Mouse (Mus musculus) forebrain, embryonic 14.5 days (tissue): ENCODE results near the gene Tmem189. TPM values are rescaled to one million over a fixed set of nuclear protein-coding genes. Genes with fewer than 3 reads are reported as not detected.

Experiments
- ATAC-seq: fragments of 200-750 bp; cut with Nextera tagmentation; 2 replicates; pipeline ENCODE4 v1.8.0; 2017; ENCODE audit warnings: mild to moderate bottlenecking, moderate library complexity
- DNase-seq: peaks from one replicate; pipeline ENCODE4 v3.0.0-alpha.2; 2015; ENCODE audit warnings: low spot score
- H3K27ac ChIP-seq: fragments of 300-500 bp; sonication (generic); 2 replicates; pipeline ENCODE4 v1.5.1; 2014; ENCODE audit warnings: low read depth, mild to moderate bottlenecking, control low read depth, low read length, moderate library complexity
- H3K27me3 ChIP-seq: fragments of 300-500 bp; sonication (generic); replicated peaks from 2 replicates; pipeline ENCODE4 v1.6.1; 2014; ENCODE audit warnings: low read length, control low read depth, mixed read lengths; ENCODE audit not compliant: control insufficient read depth, insufficient read depth
- H3K36me3 ChIP-seq: fragments of 300-500 bp; sonication (generic); 2 replicates; pipeline ENCODE4 v1.6.1; 2014; ENCODE audit warnings: low read length, control low read depth; ENCODE audit not compliant: control insufficient read depth, insufficient read depth
- H3K4me1 ChIP-seq: fragments of 300-500 bp; sonication (generic); 2 replicates; pipeline ENCODE4 v1.6.1; 2014; ENCODE audit warnings: antibody characterized with exemption, low read length, control low read depth; ENCODE audit not compliant: control insufficient read depth, insufficient read depth
- H3K4me2 ChIP-seq: fragments of 300-500 bp; sonication (generic); 2 replicates; pipeline ENCODE4 v1.6.1; 2014; ENCODE audit warnings: mild to moderate bottlenecking, control low read depth, low read length
- H3K4me3 ChIP-seq: fragments of 300-500 bp; sonication (generic); 2 replicates; pipeline ENCODE4 v1.5.1; 2014; ENCODE audit warnings: low read depth, low read length, control low read depth
- H3K9ac ChIP-seq: fragments of 300-500 bp; sonication (generic); 2 replicates; pipeline ENCODE4 v1.6.1; 2014; ENCODE audit warnings: mild to moderate bottlenecking, low read length, control low read depth, moderate library complexity
- H3K9me3 ChIP-seq: fragments of 300-500 bp; sonication (generic); replicated peaks from 2 replicates; pipeline ENCODE4 v1.6.1; 2016; ENCODE audit warnings: low read length, control low read depth, mixed read lengths; ENCODE audit not compliant: control insufficient read depth
- WGBS: fragments of 180-500 bp; shearing (Covaris S2); extraction: QIAGEN DNeasy Blood & Tissue Kit; methylation state at CpG from one replicate; pipeline ENCODE4 v1.1.7; 2014; 5-methylcytosine and 5-hydroxymethylcytosine counted together
- polyA plus RNA-seq: library from polyadenylated mRNA; unstranded; fragments of >200 nt; fragmentation: Nextera tagmentation; extraction: Ambion mirVana; gene quantifications from 2 replicates; pipeline ENCODE4 v1.2.1, GENCODE M21; 2014

Gene Tmem189
- polyA plus RNA-seq, 1 experiment from 2014 or later: 21.3 TPM

- Histone ChIP-seq H3K4me2 (peak overlapping the region; percentile 53), H3K4me1 (peaks cover 13% of the 10 kb centered on the region), H3K27ac (no peak overlapping the region), H3K9ac (no peak overlapping the region), H3K9me3 (no peaks in the 10 kb centered on the region), H3K27me3 (no peaks in the 10 kb centered on the region), H3K36me3 (no peaks in the 10 kb centered on the region), H3K4me3 (peak overlapping the region; percentile 14; the same call in 1 of the 2 replicates)
- ATAC-seq: no peak
- WGBS: 84% methylated on average over 7 of the region's 7 CpGs
- no peak for DNase-seq
These were observed 54.6 kb downstream of the Tmem189 start for GRCm38 (mm10) chr2:167634865-167635512.

- H3K4me3 ChIP-seq: peak overlapping the region; percentile 14
- H3K9ac ChIP-seq: peak overlapping the region; percentile 53; the same call in 1 of the 2 replicates
- peak overlapping the region; percentile 53 for H3K4me2 ChIP-seq
- ATAC-seq: peak; percentile 83
- no peaks in the 10 kb centered on the region for H3K36me3 ChIP-seq
- peaks cover 18% of the 10 kb centered on the region for H3K4me1 ChIP-seq
- WGBS: under 1% methylated on average over 15 of the region's 15 CpGs
- H3K27me3 ChIP-seq: no peaks in the 10 kb centered on the region
- peak overlapping the region; percentile 54; the same call in 1 of the 2 replicates for H3K27ac ChIP-seq
- H3K9me3 ChIP-seq: no peaks in the 10 kb centered on the region
- DNase-seq: peak; percentile 100
These were observed 55.3 kb downstream of the Tmem189 start for GRCm38 (mm10) chr2:167634338-167634770.

- no peaks in the 10 kb centered on the region for H3K9me3 ChIP-seq
- no peaks in the 10 kb centered on the region for H3K36me3 ChIP-seq
- no peak for DNase-seq
- no peaks in the 10 kb centered on the region for H3K27me3 ChIP-seq
- H3K4me1 ChIP-seq: peaks cover 23% of the 10 kb centered on the region
- no peak for ATAC-seq
- no peak overlapping the region for H3K9ac ChIP-seq
- no peak overlapping the region for H3K4me3 ChIP-seq
- 0 out of 2 replicates have a peak overlapping the region, but pooled peaks have one; percentile 54 for H3K27ac ChIP-seq
- no peak overlapping the region for H3K4me2 ChIP-seq
- WGBS: 92% methylated on average over 6 of the region's 6 CpGs
These were observed 56.1 kb downstream of the Tmem189 start for GRCm38 (mm10) chr2:167633537-167633872.

GRCm38 (mm10) chr2:167632731-167633536, 56.7 kb downstream of the Tmem189 start:
- Histone ChIP-seq H3K9me3 (no peaks in the 10 kb centered on the region), H3K27ac (peak overlapping the region; percentile 84; the same call in 1 of the 2 replicates), H3K4me2 (peak overlapping the region; percentile 53), H3K9ac (peak overlapping the region; percentile 90; the same call in 1 of the 2 replicates), H3K27me3 (no peaks in the 10 kb centered on the region), H3K36me3 (no peaks in the 10 kb centered on the region), H3K4me3 (no peak overlapping the region), H3K4me1 (peaks cover 23% of the 10 kb centered on the region)
- WGBS: 79% methylated on average over 12 of the region's 12 CpGs
- ATAC-seq: no peak
- no peak for DNase-seq

GRCm38 (mm10) chr2:167631591-167632448, 57.8 kb downstream of the Tmem189 start, which contains the start of gene Ube2v1:
Gene Ube2v1, minus strand, starts transcription at chr2:167632095.
- Histone ChIP-seq H3K4me1 (peaks cover 23% of the 10 kb centered on the region), H3K9ac (peak within 1 kb of the TSS; percentile 90), H3K9me3 (no peaks in the 10 kb centered on the region), H3K4me3 (peak within 1 kb of the TSS; percentile 97), H3K27me3 (no peaks in the 10 kb centered on the region), H3K4me2 (peak within 1 kb of the TSS; percentile 90), H3K27ac (peak within 1 kb of the TSS; percentile 84), H3K36me3 (0 out of 2 replicates have a peak, but pooled peaks cover 3% of the 10 kb centered on the region)
- ATAC-seq (peak; percentile 85), DNase-seq (peak; percentile 98)
- under 1% methylated on average over 65 of the region's 87 CpGs for WGBS

- peak; percentile 23 for DNase-seq
- under 1% methylated on average over 31 of the region's 31 CpGs for WGBS
- H3K9ac ChIP-seq: peak overlapping the region; percentile 90
- no peaks in the 10 kb centered on the region for H3K9me3 ChIP-seq
- ATAC-seq: no peak; the same call in 1 of the 2 replicates
- peak overlapping the region; percentile 97 for H3K4me3 ChIP-seq
- 0 out of 2 replicates have a peak, but pooled peaks cover 3% of the 10 kb centered on the region for H3K36me3 ChIP-seq
- peak overlapping the region; percentile 84 for H3K27ac ChIP-seq
- no peaks in the 10 kb centered on the region for H3K27me3 ChIP-seq
- H3K4me2 ChIP-seq: peak overlapping the region; percentile 90
- peaks cover 23% of the 10 kb centered on the region for H3K4me1 ChIP-seq
These were observed 58.4 kb downstream of the Tmem189 start for GRCm38 (mm10) chr2:167631181-167631590.

- H3K27me3 ChIP-seq: no peaks in the 10 kb centered on the region
- H3K4me3 ChIP-seq: peak overlapping the region; percentile 97
- DNase-seq: no peak
- 76% methylated on average over 5 of the region's 5 CpGs for WGBS
- no peak for ATAC-seq
- H3K27ac ChIP-seq: no peak overlapping the region
- peak overlapping the region; percentile 90 for H3K9ac ChIP-seq
- H3K4me1 ChIP-seq: peaks cover 23% of the 10 kb centered on the region
- H3K9me3 ChIP-seq: no peaks in the 10 kb centered on the region
- 0 out of 2 replicates have a peak, but pooled peaks cover 3% of the 10 kb centered on the region for H3K36me3 ChIP-seq
- H3K4me2 ChIP-seq: peak overlapping the region; percentile 90
These were observed 59.2 kb downstream of the Tmem189 start for GRCm38 (mm10) chr2:167630421-167630820.

GRCm38 (mm10) chr2:167629665-167630209, 59.9 kb downstream of the Tmem189 start:
- Histone ChIP-seq H3K4me3 (no peak overlapping the region), H3K9ac (no peak overlapping the region), H3K9me3 (no peaks in the 10 kb centered on the region), H3K4me1 (peaks cover 23% of the 10 kb centered on the region), H3K27me3 (no peaks in the 10 kb centered on the region), H3K4me2 (no peak overlapping the region), H3K27ac (no peak overlapping the region), H3K36me3 (0 out of 2 replicates have a peak, but pooled peaks cover 3% of the 10 kb centered on the region)
- no peak for DNase-seq
- 71% methylated on average over 11 of the region's 11 CpGs for WGBS
- ATAC-seq: no peak
